In the genomic region with DNA sequence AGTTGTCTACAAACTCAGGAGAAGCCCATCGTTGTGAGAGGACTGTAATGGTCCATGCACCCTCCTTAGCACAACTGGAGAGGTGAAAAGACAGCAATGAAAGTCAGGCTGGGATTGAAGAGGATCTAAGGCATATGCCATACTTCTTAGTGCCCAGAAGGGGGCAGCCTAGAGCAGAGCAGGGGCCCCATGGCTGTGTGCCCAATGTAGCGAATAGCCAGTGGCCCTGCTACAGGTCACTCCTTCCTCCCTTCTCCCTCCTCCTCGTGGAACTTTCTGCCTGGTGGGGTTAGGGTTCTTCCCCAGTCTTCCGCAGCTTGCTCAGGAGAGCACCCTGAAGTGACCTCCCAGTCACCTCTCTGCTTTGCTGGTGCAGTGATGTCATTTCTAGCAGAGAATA, we compare ENCODE assay signal across 8 mouse cellular contexts.
DNase-seq lines count a peak whose midpoint lies in the region; ATAC-seq and TF ChIP-seq lines count a peak whose summit lies in the region.

No protein-coding gene starts in this region.

- H3K9ac ChIP-seq in heart, adult 2 months (ENCODE audit: low read depth, low read length) = no peak overlapping the region
- no peak overlapping the region for H3K9ac ChIP-seq in hindbrain, embryonic 14.5 days
- no peak overlapping the region for H3K9ac ChIP-seq in lung, embryonic 16.5 days (ENCODE audit: low read length)
- no peak overlapping the region for H3K9ac ChIP-seq in stomach, postnatal 0 days (ENCODE audit: low read length)

- WGBS in heart, adult 2 months = 13% methylated on average over 4 of the region's 4 CpGs
- WGBS in heart, embryonic 10.5 days = 15% methylated on average over 4 of the region's 4 CpGs
- 13% methylated on average over 4 of the region's 4 CpGs for WGBS in hindbrain, embryonic 14.5 days
- WGBS in lung, embryonic 16.5 days = 11% methylated on average over 4 of the region's 4 CpGs
- 14% methylated on average over 4 of the region's 4 CpGs for WGBS in stomach, postnatal 0 days

- TF ChIP-seq EP300 in heart, adult 2 months (IDR thresholded peaks at IDR 0.05; ENCODE audit: insufficient read depth, low read depth, low read length) = no peak
- no peak for TF ChIP-seq EP300 in stomach, postnatal 0 days (optimal IDR thresholded peaks at IDR 0.05)

- H3K27ac ChIP-seq in heart, adult 2 months = no peak overlapping the region
- H3K27ac ChIP-seq in heart, embryonic 10.5 days = no peak overlapping the region
- H3K27ac ChIP-seq in bone marrow macrophage, adult 2 months (ENCODE audit: insufficient read depth, low read depth, low read length) = no peak overlapping the region
- H3K27ac ChIP-seq in hindbrain, embryonic 14.5 days = no peak overlapping the region
- H3K27ac ChIP-seq in lung, embryonic 16.5 days (ENCODE audit: low read length) = no peak overlapping the region
- H3K27ac ChIP-seq in stomach, postnatal 0 days (replicated peaks) = no peak overlapping the region

- no peak for TF ChIP-seq POLR2A in heart, adult 2 months (IDR thresholded peaks at IDR 0.05; ENCODE audit: insufficient read depth, low read depth, low read length)
- no peak for TF ChIP-seq POLR2A in bone marrow macrophage, adult 2 months (IDR thresholded peaks at IDR 0.05; ENCODE audit: borderline replicate concordance, low read depth, low read length)

- TF ChIP-seq CTCF in heart, adult 2 months (IDR thresholded peaks at IDR 0.05) = peak; percentile 83
- peak; percentile 41; the same call in 1 of the 2 replicates for TF ChIP-seq CTCF in bone marrow macrophage, adult 2 months (IDR thresholded peaks at IDR 0.05; ENCODE audit: low read depth, low read length)
- TF ChIP-seq CTCF in stomach, postnatal 0 days (IDR thresholded peaks at IDR 0.05; ENCODE audit: low read depth) = peak; percentile 80

- intact Hi-C loops in heart, adult 2 months (cut with DNase I) = loop anchor here (2.0 kb wide), 1 partner anchor 113 kb away; no protein-coding TSS in a partner anchor

- no peak overlapping the region for H3K4me2 ChIP-seq in hindbrain, embryonic 14.5 days (replicated peaks)
- no peak overlapping the region for H3K4me2 ChIP-seq in lung, embryonic 16.5 days (ENCODE audit: low read depth, low read length)
- H3K4me2 ChIP-seq in stomach, postnatal 0 days (replicated peaks; ENCODE audit: low read depth) = no peak overlapping the region

- no peaks in the 10 kb centered on the region for H3K79me2 ChIP-seq in heart, adult 2 months (replicated peaks; ENCODE audit: control insufficient read depth, insufficient read depth, low read length)

- no peak for ATAC-seq in hindbrain, embryonic 14.5 days (ENCODE audit: low FRiP score)
- ATAC-seq in lung, embryonic 16.5 days (ENCODE audit: low read depth) = peak; percentile 34
- no peak for ATAC-seq in stomach, postnatal 0 days (ENCODE audit: low FRiP score, low TSS enrichment)

- H3K36me3 ChIP-seq in heart, adult 2 months (ENCODE audit: control insufficient read depth, insufficient read depth, low read length) = no peaks in the 10 kb centered on the region
- no peaks in the 10 kb centered on the region for H3K36me3 ChIP-seq in heart, embryonic 10.5 days
- H3K36me3 ChIP-seq in hindbrain, embryonic 14.5 days (replicated peaks; ENCODE audit: control insufficient read depth, insufficient read depth) = no peaks in the 10 kb centered on the region
- no peaks in the 10 kb centered on the region for H3K36me3 ChIP-seq in lung, embryonic 16.5 days (ENCODE audit: control insufficient read depth, insufficient read depth, low read length)
- H3K36me3 ChIP-seq in stomach, postnatal 0 days (ENCODE audit: control insufficient read depth, insufficient read depth, low read length) = no peaks in the 10 kb centered on the region

- no peaks in the 10 kb centered on the region for H3K9me3 ChIP-seq in heart, embryonic 10.5 days
- no peaks in the 10 kb centered on the region for H3K9me3 ChIP-seq in hindbrain, embryonic 14.5 days (ENCODE audit: control insufficient read depth, low read length)
- no peaks in the 10 kb centered on the region for H3K9me3 ChIP-seq in lung, embryonic 16.5 days (ENCODE audit: control insufficient read depth, low read length)
- H3K9me3 ChIP-seq in stomach, postnatal 0 days (ENCODE audit: control insufficient read depth, low read length) = no peaks in the 10 kb centered on the region

- H3K27me3 ChIP-seq in heart, adult 2 months (ENCODE audit: control insufficient read depth, insufficient read depth, low read length) = no peaks in the 10 kb centered on the region
- peaks cover 12% of the 10 kb centered on the region for H3K27me3 ChIP-seq in heart, embryonic 10.5 days (ENCODE audit: insufficient read depth, poor library complexity, severe bottlenecking)
- H3K27me3 ChIP-seq in hindbrain, embryonic 14.5 days (ENCODE audit: control insufficient read depth, insufficient read depth, low read length) = no peaks in the 10 kb centered on the region
- H3K27me3 ChIP-seq in lung, embryonic 16.5 days (ENCODE audit: control insufficient read depth, insufficient read depth, low read depth, low read length) = no peaks in the 10 kb centered on the region
- H3K27me3 ChIP-seq in stomach, postnatal 0 days (ENCODE audit: control insufficient read depth, insufficient read depth, low read length) = no peaks in the 10 kb centered on the region

- peak; percentile 8 to 25 for DNase-seq in heart, adult 2 months
- no peak for DNase-seq in heart, embryonic 10.5 days (ENCODE audit: low spot score)
- peak; percentile 32 for DNase-seq in ES-CJ7 (ENCODE audit: low read depth, low spot score)
- peak; percentile 49 for DNase-seq in hindbrain, embryonic 14.5 days (ENCODE audit: low spot score)
- DNase-seq in stomach, postnatal 0 days (ENCODE audit: low spot score) = peak; percentile 22
- no peak for DNase-seq in left cerebral cortex, adult 18-20 months (ENCODE audit: low spot score in 2 of 2)

- no peaks in the 10 kb centered on the region for H3K4me1 ChIP-seq in heart, adult 2 months (ENCODE audit: control insufficient read depth, insufficient read depth, low read length)
- H3K4me1 ChIP-seq in heart, embryonic 10.5 days = peaks cover 28% of the 10 kb centered on the region
- no peaks in the 10 kb centered on the region for H3K4me1 ChIP-seq in bone marrow macrophage, adult 2 months (ENCODE audit: control insufficient read depth, insufficient read depth, low read length)
- H3K4me1 ChIP-seq in hindbrain, embryonic 14.5 days (replicated peaks; ENCODE audit: control insufficient read depth, insufficient read depth, low read length) = no peaks in the 10 kb centered on the region
- H3K4me1 ChIP-seq in lung, embryonic 16.5 days (replicated peaks; ENCODE audit: control insufficient read depth, insufficient read depth, low read length) = 0 out of 2 replicates have a peak, but pooled peaks cover 7% of the 10 kb centered on the region
- no peaks in the 10 kb centered on the region for H3K4me1 ChIP-seq in stomach, postnatal 0 days (replicated peaks; ENCODE audit: control insufficient read depth, insufficient read depth)

- no peak overlapping the region for H3K4me3 ChIP-seq in heart, adult 2 months
- H3K4me3 ChIP-seq in heart, embryonic 10.5 days = no peak overlapping the region
- no peak overlapping the region for H3K4me3 ChIP-seq in bone marrow macrophage, adult 2 months (ENCODE audit: insufficient read depth, low read length)
- H3K4me3 ChIP-seq in hindbrain, embryonic 14.5 days (replicated peaks; ENCODE audit: low read length) = no peak overlapping the region
- no peak overlapping the region for H3K4me3 ChIP-seq in lung, embryonic 16.5 days (ENCODE audit: low read length)
- no peak overlapping the region for H3K4me3 ChIP-seq in stomach, postnatal 0 days (ENCODE audit: low read depth, low read length)

Comparison
In these comparisons a context has a peak if more than half of its experiments do, and no peak if none do; other contexts are left out.
1. DNase-seq: peak in heart, adult 2 months (2 of 2), ES-CJ7 (single experiment), hindbrain, embryonic 14.5 days (single experiment) and stomach, postnatal 0 days (single experiment); none in heart, embryonic 10.5 days (single experiment) and left cerebral cortex, adult 18-20 months (0 of 2).
2. Peak in every context shown above with its lines, with median percentiles within 50 percentile points of each other: CTCF ChIP-seq.